Mouse (Mus musculus): ENCODE data around the gene Hist2h3c2.

DNA sequence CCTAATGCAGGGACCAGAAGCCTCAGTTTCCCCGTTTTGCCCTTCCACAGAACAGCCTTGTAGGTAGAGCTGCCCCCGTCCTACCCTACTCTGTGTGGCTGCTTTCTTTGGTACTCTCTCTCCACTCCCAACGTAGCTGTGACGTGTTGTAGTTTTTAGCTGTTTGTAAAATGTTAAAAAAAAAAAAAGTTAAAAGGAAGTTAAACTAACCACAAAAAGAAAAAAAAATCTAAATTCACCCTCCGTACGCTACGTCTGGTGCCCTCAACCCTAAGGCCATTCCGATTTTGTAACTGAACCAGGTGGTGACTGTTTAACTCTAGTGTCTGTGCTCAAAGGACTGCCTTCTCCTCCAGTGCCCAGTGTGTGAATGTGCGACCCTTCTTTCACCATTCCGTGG is 44.0 kb downstream of the Hist2h3c2 start:
- TF ChIP-seq CTCF (IDR thresholded peaks at IDR 0.05; ENCODE audit: low read depth) (no peak), EP300 (optimal IDR thresholded peaks at IDR 0.05) (no peak)

All from stomach, postnatal 0 days (tissue).